Mouse (Mus musculus): ENCODE measurements around the gene Rhot1. TPM values are rescaled to one million over a fixed set of nuclear protein-coding genes. Genes with fewer than 3 reads are reported as not detected.
"Not testable (repeated sequence)": the region's sequence is repeated elsewhere in the genome, so short reads cannot be mapped to it uniquely, and the experiment has no call there.

Gene Rhot1
- total RNA-seq, 2 experiments from 2014 or later, result 64.9 to 65.2 TPM

- DNase-seq, result no peak
- intact Hi-C loops (cut with DNase I), result no loop called here
These were observed 18.5 kb upstream of the Rhot1 start for GRCm38 (mm10) chr11:80190280-80190679.

GRCm38 (mm10) chr11:80193827-80194226 is 15.0 kb upstream of the Rhot1 start:
- no peak for DNase-seq
- intact Hi-C loops (cut with DNase I), result no loop called here

- DNase-seq, result no peak
- intact Hi-C loops (cut with DNase I), result no loop called here
These were observed 12.5 kb upstream of the Rhot1 start for GRCm38 (mm10) chr11:80196351-80196750.

- no peak for DNase-seq
- intact Hi-C loops (cut with DNase I), result no loop called here
These were observed 9.5 kb upstream of the Rhot1 start for GRCm38 (mm10) chr11:80199316-80199715.

- intact Hi-C loops (cut with DNase I), result no loop called here
- DNase-seq, result no peak
These were observed 9.0 kb upstream of the Rhot1 start for GRCm38 (mm10) chr11:80199773-80200172.

GRCm38 (mm10) chr11:80200326-80200725 is 8.5 kb upstream of the Rhot1 start:
- intact Hi-C loops (cut with DNase I), result no loop called here
- no peak for DNase-seq

- no peak for DNase-seq
- intact Hi-C loops (cut with DNase I), result no loop called here
These were observed 6.5 kb upstream of the Rhot1 start for GRCm38 (mm10) chr11:80202296-80202695.

- no peak for DNase-seq
- intact Hi-C loops (cut with DNase I), result no loop called here
These were observed 4.8 kb upstream of the Rhot1 start for GRCm38 (mm10) chr11:80204037-80204436.

- intact Hi-C loops (cut with DNase I), result no loop called here
These were observed 3.9 kb upstream of the Rhot1 start for GRCm38 (mm10) chr11:80204941-80205340.

GRCm38 (mm10) chr11:80208465-80208859 is 357 bp upstream of the Rhot1 start:
- no peak for DNase-seq

More at GRCm38 (mm10) chr11:80204941-80205340, 3.9 kb upstream of the Rhot1 start:
- DNase-seq, result no peak

GRCm38 (mm10) chr11:80210321-80210720 is 1.5 kb downstream of the Rhot1 start:
- no peak for DNase-seq
- intact Hi-C loops (cut with DNase I), result loop anchor here (10.0 kb wide), 1 partner anchor 176 kb away; no protein-coding TSS in a partner anchor

More at GRCm38 (mm10) chr11:80208465-80208859, 357 bp upstream of the Rhot1 start:
- intact Hi-C loops (cut with DNase I), result no loop called here

GRCm38 (mm10) chr11:80212282-80212681 is 3.5 kb downstream of the Rhot1 start:
- intact Hi-C loops (cut with DNase I), result loop anchor here (10.0 kb wide), 1 partner anchor 177 kb away; no protein-coding TSS in a partner anchor
- no peak for DNase-seq

- intact Hi-C loops (cut with DNase I), result loop anchor here (10.0 kb wide), 1 partner anchor 180 kb away; no protein-coding TSS in a partner anchor
- DNase-seq, result no peak
These were observed 6.5 kb downstream of the Rhot1 start for GRCm38 (mm10) chr11:80215291-80215690.

GRCm38 (mm10) chr11:80218657-80219293 is 10.0 kb downstream of the Rhot1 start:
- no peak for DNase-seq
- intact Hi-C loops (cut with DNase I), result loop anchor here (10.0 kb wide), 1 partner anchor 184 kb away; no protein-coding TSS in a partner anchor

- DNase-seq; intact Hi-C loops (cut with DNase I): not testable (repeated sequence)
These were observed 21.2 kb downstream of the Rhot1 start for GRCm38 (mm10) chr11:80230066-80230465.

GRCm38 (mm10) chr11:80237278-80237677 is 28.5 kb downstream of the Rhot1 start:
- intact Hi-C loops (cut with DNase I), result no loop called here
- no peak for DNase-seq

GRCm38 (mm10) chr11:80238306-80238705 is 29.5 kb downstream of the Rhot1 start:
- intact Hi-C loops (cut with DNase I), result no loop called here
- no peak for DNase-seq

- intact Hi-C loops (cut with DNase I), result no loop called here
- DNase-seq, result no peak
These were observed 38.2 kb downstream of the Rhot1 start for GRCm38 (mm10) chr11:80247026-80247425.

- intact Hi-C loops (cut with DNase I), result no loop called here
- no peak for DNase-seq
These were observed 39.7 kb downstream of the Rhot1 start for GRCm38 (mm10) chr11:80248531-80248930.

- DNase-seq, result no peak
- intact Hi-C loops (cut with DNase I), result no loop called here
These were observed 55.3 kb downstream of the Rhot1 start for GRCm38 (mm10) chr11:80264137-80264536.

- intact Hi-C loops (cut with DNase I), result no loop called here
These were observed 62.3 kb downstream of the Rhot1 start for GRCm38 (mm10) chr11:80271096-80271495.

GRCm38 (mm10) chr11:80275011-80275410 is 66.2 kb downstream of the Rhot1 start:
- intact Hi-C loops (cut with DNase I), result no loop called here
- no peak for DNase-seq

More at GRCm38 (mm10) chr11:80271096-80271495, 62.3 kb downstream of the Rhot1 start:
- DNase-seq, result no peak

GRCm38 (mm10) chr11:80278054-80278453 is 69.2 kb downstream of the Rhot1 start:
- intact Hi-C loops (cut with DNase I), result no loop called here
- DNase-seq, result no peak
